21 mouse cellular contexts compared by ENCODE assay signal in the genomic region with DNA sequence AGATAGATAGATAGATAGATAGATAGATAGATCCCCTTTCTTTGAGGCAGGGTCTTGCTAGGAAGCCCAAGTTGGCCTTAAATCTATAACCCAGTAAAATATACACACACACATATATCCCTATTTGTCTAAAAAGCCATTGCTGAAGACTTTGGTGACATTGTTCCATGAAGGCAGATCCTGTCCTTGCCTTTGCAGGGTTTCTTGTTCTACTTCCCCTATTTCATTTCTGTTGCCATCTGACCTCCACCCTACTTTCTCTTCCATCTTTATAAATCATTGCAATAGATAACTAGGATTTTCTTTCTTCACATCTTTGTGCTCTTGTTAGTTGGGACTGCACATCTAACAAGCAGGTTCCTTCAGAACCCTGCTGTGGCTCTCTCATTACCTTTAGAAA. TPM values are rescaled to one million over a fixed set of nuclear protein-coding genes. Genes with fewer than 3 reads are reported as not detected.
A peak's percentile ranks its signal among the peaks of the same experiment; 100 is the strongest.
DNase-seq lines count a peak whose midpoint lies in the region; ATAC-seq and TF ChIP-seq lines count a peak whose summit lies in the region.
"Had no signal": no experiment of that assay in that cellular context is flagged by ENCODE, and none has a peak within 500 bp of the region (broad histone marks: within the 10 kb centered on the region; RNA-seq: fewer than 3 reads in every experiment).

No protein-coding gene starts in this region.

- no peaks in the 10 kb centered on the region for H3K27me3 ChIP-seq in kidney, adult 2 months (replicated peaks; ENCODE audit: control insufficient read depth, insufficient read depth, low read length)
- no peaks in the 10 kb centered on the region for H3K27me3 ChIP-seq in kidney, embryonic 14.5 days (ENCODE audit: control insufficient read depth, insufficient read depth, low read length)
- no peaks in the 10 kb centered on the region for H3K27me3 ChIP-seq in neural tube, embryonic 15.5 days (replicated peaks)
- H3K27me3 ChIP-seq: embryonic facial prominence, embryonic 15.5 days; heart, embryonic 13.5 days; hindbrain, embryonic 15.5 days had no signal

- peak overlapping the region; percentile 89 for H3K27ac ChIP-seq in kidney, adult 2 months (ENCODE audit: insufficient read depth, low read depth, low read length)
- no peak overlapping the region for H3K27ac ChIP-seq in kidney, embryonic 14.5 days (ENCODE audit: low read depth, low read length)
- H3K27ac ChIP-seq in macrophage: peak overlapping the region; percentile 58
- H3K27ac ChIP-seq in neural tube, embryonic 15.5 days (replicated peaks): no peak overlapping the region
- H3K27ac ChIP-seq: embryonic facial prominence, embryonic 15.5 days; forebrain, embryonic 10.5 days; heart, embryonic 13.5 days; hindbrain, embryonic 15.5 days had no signal

- no peaks in the 10 kb centered on the region for H3K9me3 ChIP-seq in kidney, embryonic 14.5 days (ENCODE audit: control insufficient read depth, low read length)
- no peaks in the 10 kb centered on the region for H3K9me3 ChIP-seq in neural tube, embryonic 15.5 days (replicated peaks)
- H3K9me3 ChIP-seq: embryonic facial prominence, embryonic 15.5 days; forebrain, embryonic 10.5 days; heart, embryonic 13.5 days; hindbrain, embryonic 15.5 days had no signal

- ATAC-seq in kidney, embryonic 14.5 days (ENCODE audit: low FRiP score, low TSS enrichment): no peak
- no peak for ATAC-seq in neural tube, embryonic 15.5 days (ENCODE audit: low FRiP score)
- ATAC-seq: forebrain, embryonic 14.5 days; inflammation-experienced regulatory T-cells, adult 6 months had no signal

- peaks cover 98% of the 10 kb centered on the region for H3K79me2 ChIP-seq in macrophage (ENCODE audit: inconsistent target)

- no peak for TF ChIP-seq CTCF in kidney, adult 2 months (conservative IDR thresholded peaks at IDR 0.05; ENCODE audit: insufficient read depth, insufficient read length, low read depth, low read length)

- no peaks in the 10 kb centered on the region for H3K36me3 ChIP-seq in kidney, adult 2 months (ENCODE audit: control insufficient read depth, insufficient read depth, low read length)
- no peaks in the 10 kb centered on the region for H3K36me3 ChIP-seq in kidney, embryonic 14.5 days (ENCODE audit: control insufficient read depth, insufficient read depth, low read length)
- H3K36me3 ChIP-seq in macrophage (ENCODE audit: inconsistent target): peaks cover 6% of the 10 kb centered on the region; the same call in 1 of the 2 replicates
- no peaks in the 10 kb centered on the region for H3K36me3 ChIP-seq in neural tube, embryonic 15.5 days
- H3K36me3 ChIP-seq: hindbrain, embryonic 15.5 days had no signal

- no peak for TF ChIP-seq POLR2A in kidney, adult 2 months (IDR thresholded peaks at IDR 0.05; ENCODE audit: low read depth, low read length)

- H3K9ac ChIP-seq in kidney, embryonic 14.5 days (ENCODE audit: low read depth, low read length): no peak overlapping the region
- no peak overlapping the region for H3K9ac ChIP-seq in neural tube, embryonic 15.5 days (replicated peaks)
- H3K9ac ChIP-seq: embryonic facial prominence, embryonic 15.5 days; heart, embryonic 13.5 days; hindbrain, embryonic 15.5 days had no signal

- no peak overlapping the region for H3K4me3 ChIP-seq in kidney, adult 2 months (ENCODE audit: insufficient read depth, low read depth, low read length)
- H3K4me3 ChIP-seq in kidney, embryonic 14.5 days (ENCODE audit: low read length): no peak overlapping the region
- H3K4me3 ChIP-seq in macrophage (ENCODE audit: inconsistent target): no peak overlapping the region
- no peak overlapping the region for H3K4me3 ChIP-seq in neural tube, embryonic 15.5 days (replicated peaks)
- H3K4me3 ChIP-seq: embryonic facial prominence, embryonic 15.5 days; erythroblast, embryonic 14.5 days; forebrain, embryonic 10.5 days; heart, embryonic 13.5 days; hindbrain, embryonic 15.5 days had no signal

- H3K4me1 ChIP-seq in kidney, adult 2 months (ENCODE audit: control insufficient read depth, insufficient read depth, low read length): peaks cover 13% of the 10 kb centered on the region; the same call in 1 of the 2 replicates
- peaks cover 7% of the 10 kb centered on the region for H3K4me1 ChIP-seq in kidney, embryonic 14.5 days (ENCODE audit: control insufficient read depth, insufficient read depth, low read length)
- H3K4me1 ChIP-seq in neural tube, embryonic 15.5 days: peaks cover 8% of the 10 kb centered on the region

- H3K4me2 ChIP-seq in kidney, embryonic 14.5 days (replicated peaks; ENCODE audit: low read depth, low read length): no peak overlapping the region
- H3K4me2 ChIP-seq in neural tube, embryonic 15.5 days: no peak overlapping the region
- H3K4me2 ChIP-seq: embryonic facial prominence, embryonic 15.5 days; heart, embryonic 13.5 days; hindbrain, embryonic 15.5 days had no signal

- peak; percentile 7 for DNase-seq in kidney, adult 2 months
- peak; percentile 21 for DNase-seq in MEL-GATA-1-ER (ENCODE audit: extremely low read depth, low read depth)
- no peak for DNase-seq in frontal cortex, postnatal 36 days (ENCODE audit: low spot score in 2 of 2)
- no peak for DNase-seq in gastrocnemius, adult 18-20 months (ENCODE audit: low spot score)
- DNase-seq: adrenal gland, postnatal 10 days; cerebellum, adult 18-20 months; cerebellum, adult 9-11 months; cerebellum, postnatal 36 days; embryo, embryonic 11 days; gastrocnemius, postnatal 10 days; heart, postnatal 36 days had no signal

RNA-seq across cellular contexts. Expression of a gene that starts 5.8 kb away (rescaled TPM):
- polyA plus RNA-seq in kidney, adult 2 months (2012; rRNA removed): 30.2 and 31.2 TPM in 2 replicates
- polyA plus RNA-seq in kidney, embryonic 14.5 days (2014; fragmentation: Nextera tagmentation; extraction: Ambion mirVana): 18.5 and 41.7 TPM in 2 replicates
- total RNA-seq in macrophage (2018; cell fraction: chromatin; rRNA removed): 100 to 1,000 TPM in 23 of 26 experiments, 10 to 100 TPM in 3; 86.6 to 188 (median 158) TPM
- 100 to 1,000 TPM in 10 of 26 experiments, 10 to 100 TPM in 16; 76.7 to 110 (median 95.9) TPM for total RNA-seq in macrophage (2018; cell fraction: cytosol; rRNA removed)
- 100 to 1,000 TPM in 15 of 26 experiments, 10 to 100 TPM in 11; 62.7 to 138 (median 107) TPM for total RNA-seq in macrophage (2018; cell fraction: nucleus; rRNA removed)
- 75.9 to 158 TPM (median 86.2 TPM) in 3 replicates for polyA plus RNA-seq in macrophage (2018)
- 10 to 100 TPM; 16.3 to 17.1 TPM for total RNA-seq in gastrocnemius, adult 18-20 months (2021)
- 30.1 and 33.2 TPM in 2 replicates for polyA plus RNA-seq in neural tube, embryonic 15.5 days (2015; fragmentation: Nextera tagmentation; extraction: Ambion mirVana)

RNA-seq across cellular contexts. Expression of a gene that starts 36.8 kb away (rescaled TPM):
- polyA plus RNA-seq in kidney, adult 2 months (2012; rRNA removed): 11.1 and 11.2 TPM in 2 replicates
- polyA plus RNA-seq in kidney, embryonic 14.5 days (2014; fragmentation: Nextera tagmentation; extraction: Ambion mirVana): 47.4 and 65.8 TPM in 2 replicates
- 10 to 100 TPM; 28.1 to 99.9 (median 52.7) TPM for total RNA-seq in macrophage (2018; cell fraction: chromatin; rRNA removed)
- total RNA-seq in macrophage (2018; cell fraction: cytosol; rRNA removed): 10 to 100 TPM; 11.6 to 33.1 (median 18.9) TPM
- total RNA-seq in macrophage (2018; cell fraction: nucleus; rRNA removed): 10 to 100 TPM; 27.3 to 75.4 (median 43.2) TPM
- 11.8 to 21.0 TPM (median 18.9 TPM) in 3 replicates for polyA plus RNA-seq in macrophage (2018)
- 1 to 10 TPM; 5.6 to 6.0 TPM for total RNA-seq in gastrocnemius, adult 18-20 months (2021)
- polyA plus RNA-seq in neural tube, embryonic 15.5 days (2015; fragmentation: Nextera tagmentation; extraction: Ambion mirVana): 36.0 and 37.1 TPM in 2 replicates

Comparison
In these comparisons a context has a peak if more than half of its experiments do, and no peak if none do; other contexts are left out.
1. H3K27ac ChIP-seq: peak in kidney, adult 2 months (single experiment) and macrophage (single experiment); none in kidney, embryonic 14.5 days (single experiment) and neural tube, embryonic 15.5 days (single experiment).
2. DNase-seq: peak in kidney, adult 2 months (single experiment) and MEL-GATA-1-ER (single experiment); none in frontal cortex, postnatal 36 days (0 of 2) and gastrocnemius, adult 18-20 months (single experiment).